Mouse (Mus musculus) cerebellum, adult 2 months (tissue): ENCODE data around the gene Galnt3.

ENCODE experiments used
- CTCF ChIP-seq: fragments of 200-500 bp; IDR thresholded peaks from 2 replicates; pipeline ENCODE4 v1.5.1; 2011; ENCODE audit warnings: low read depth, mild to moderate bottlenecking, control low read depth, low read length, moderate library complexity, borderline replicate concordance; ENCODE audit not compliant: insufficient read depth
- POLR2A ChIP-seq: fragments of 200-500 bp; IDR thresholded peaks from 2 replicates; pipeline ENCODE4 v1.6.1; 2011; ENCODE audit warnings: low read length, control low read depth, borderline replicate concordance; ENCODE audit not compliant: insufficient read depth

GRCm38 (mm10) chr2:66069454-66069853 lies 55.3 kb downstream of the Galnt3 start:
- TF ChIP-seq POLR2A (no peak), CTCF (no peak)
